Mouse (Mus musculus): ENCODE results near the gene Rpf2. TPM values are rescaled to one million over a fixed set of nuclear protein-coding genes. Genes with fewer than 3 reads are reported as not detected.

Gene Rpf2
- 10 to 100 TPM; 14.6 to 20.2 TPM for total RNA-seq (2021)

DNA sequence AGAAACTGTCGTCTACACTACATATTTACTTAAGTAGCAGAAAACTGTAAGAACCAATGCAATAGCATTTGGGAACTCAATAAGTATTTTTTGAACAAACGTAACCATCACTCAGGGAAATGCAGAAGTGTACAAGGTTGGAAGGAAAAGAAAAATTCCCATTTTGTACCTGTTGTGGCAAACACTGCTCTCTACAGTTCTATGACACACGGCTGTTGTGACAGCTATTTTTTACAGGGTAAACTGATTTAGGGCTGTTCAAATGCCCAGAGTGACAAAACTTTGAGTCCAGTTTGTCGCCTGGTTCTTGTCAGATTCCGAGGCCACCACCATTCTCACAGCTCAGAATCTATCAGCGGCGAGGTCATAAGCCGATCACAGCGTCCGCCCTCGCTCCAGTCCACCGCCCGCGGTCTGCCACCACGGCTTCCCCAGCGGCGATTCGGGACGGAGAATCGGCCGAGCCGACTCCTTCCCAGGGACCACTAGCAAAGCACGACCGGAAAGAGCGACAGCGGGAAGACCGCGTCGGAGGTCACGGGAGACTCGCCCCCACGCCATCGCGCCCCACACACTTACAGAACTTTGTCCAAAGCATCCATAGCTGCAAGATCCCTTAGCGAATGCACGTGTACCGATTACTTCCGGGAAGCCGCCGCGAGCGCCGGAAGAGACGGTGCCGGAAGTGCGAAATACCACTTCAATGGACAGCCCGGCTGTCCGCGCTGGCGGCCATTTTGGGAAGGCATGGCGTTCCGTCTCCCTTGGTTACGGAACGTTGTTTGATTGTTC, at the start of gene Rpf2:
Rpf2 (minus strand) TSS at position 663 of the 792 bp plus-strand sequence.
- peak; percentile 82 for DNase-seq

DNA sequence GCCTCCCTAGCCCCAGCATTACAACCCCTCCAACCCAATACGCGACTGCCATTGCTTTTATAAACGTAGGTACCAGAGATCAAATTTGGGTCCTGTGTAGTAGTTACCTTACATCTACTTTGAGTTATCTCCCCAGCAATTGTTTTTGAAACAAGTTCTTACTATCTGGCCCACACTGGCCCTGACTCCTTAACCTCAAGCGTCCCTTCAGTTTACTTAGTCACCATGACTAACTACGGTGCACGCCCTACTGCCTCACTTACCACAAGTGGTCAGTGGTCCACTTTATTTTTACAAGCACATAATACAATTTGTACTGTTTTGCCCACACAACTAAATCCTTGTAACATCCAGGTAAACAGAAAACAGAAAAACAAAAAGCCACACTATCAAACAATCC, 45.8 kb upstream of the Rpf2 start:
- DNase-seq, result no peak

DNA sequence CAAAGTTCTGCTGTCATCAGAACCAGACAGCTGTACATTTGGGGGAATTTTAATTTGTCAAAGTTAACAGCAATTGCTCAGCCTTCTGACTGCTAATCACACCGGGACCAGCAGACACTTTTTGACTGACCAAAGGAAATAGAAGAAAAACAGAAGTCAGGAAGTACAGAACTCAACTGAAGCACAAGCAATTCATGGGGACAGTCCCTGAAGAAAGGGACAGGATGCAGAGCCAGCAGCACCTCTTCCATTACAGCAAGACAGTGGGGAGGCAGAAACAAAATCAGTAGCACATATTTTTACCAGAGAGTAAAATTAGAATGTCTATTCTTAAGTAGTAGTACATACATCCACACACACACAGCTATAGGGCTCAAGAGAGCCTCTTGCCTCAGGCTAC, 39.9 kb upstream of the Rpf2 start:
- no peak for DNase-seq

DNA sequence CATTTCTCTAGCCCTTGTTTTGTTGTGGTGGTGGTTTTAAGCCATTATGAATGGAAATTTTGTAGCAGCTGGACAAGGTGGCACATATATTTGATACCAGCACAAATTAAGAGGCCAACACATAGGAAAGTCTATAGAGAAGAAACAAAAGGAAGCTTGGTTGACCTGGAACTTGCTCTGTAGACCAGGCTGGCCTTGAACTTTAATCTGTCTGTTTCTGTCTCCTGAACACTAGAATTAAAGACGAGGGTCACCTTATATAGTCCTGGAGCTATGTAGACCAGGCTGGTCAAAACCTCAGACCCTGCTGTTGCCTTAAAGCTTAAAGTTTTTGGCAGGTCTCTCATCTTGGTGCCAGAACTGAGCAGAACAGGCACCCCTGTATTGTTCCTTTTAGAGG, 38.7 kb upstream of the Rpf2 start:
- no peak for DNase-seq

DNA sequence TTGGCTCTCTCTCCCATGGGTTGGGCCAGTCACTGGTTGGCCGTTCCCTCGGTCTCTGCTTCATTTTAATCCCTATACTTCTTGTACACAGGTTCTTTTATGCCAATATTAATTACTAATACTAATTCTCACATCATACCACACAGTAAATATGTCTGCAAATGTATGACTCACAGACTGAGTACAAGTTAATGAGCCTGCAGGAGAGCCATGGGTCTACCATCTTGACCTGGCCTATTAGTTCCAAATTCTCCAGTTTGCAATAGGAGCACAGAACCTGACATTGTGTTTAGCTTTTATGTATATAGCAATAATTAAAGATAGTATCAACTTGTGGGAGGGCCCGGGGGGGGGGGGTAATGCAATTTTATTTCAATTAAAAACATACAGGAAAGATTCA, 38.2 kb upstream of the Rpf2 start:
- no peak for DNase-seq

DNA sequence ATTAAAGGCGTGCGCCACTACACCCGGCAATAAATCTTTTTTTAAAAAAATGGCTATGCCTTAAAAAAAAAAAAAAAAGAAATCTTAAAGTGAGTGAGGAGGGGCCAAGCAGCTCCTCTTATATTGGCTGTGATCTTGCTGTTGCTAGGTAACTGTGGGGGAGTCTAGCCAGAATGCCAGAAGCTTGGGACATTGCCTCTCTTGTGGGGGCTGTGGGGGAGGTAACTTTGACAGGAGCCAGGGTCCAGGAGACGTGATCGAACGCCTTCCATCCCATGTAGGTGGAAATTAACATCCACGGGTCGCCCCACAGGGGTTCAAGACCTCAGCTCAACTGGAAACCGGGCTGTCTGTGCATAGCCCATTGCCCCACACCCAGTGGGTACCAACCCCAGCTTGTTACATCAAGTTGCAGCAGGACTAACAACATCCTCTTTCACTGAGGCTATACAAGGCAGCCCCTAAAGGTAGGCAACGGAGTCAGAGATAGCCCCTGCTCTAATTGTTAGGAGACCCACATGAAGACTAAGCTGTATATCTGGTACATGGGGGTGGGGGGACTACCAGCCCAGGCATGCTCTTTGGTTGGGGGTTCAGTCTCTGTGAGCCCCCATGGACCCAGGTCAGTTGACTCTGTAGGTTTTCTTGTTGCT, 37.5 kb upstream of the Rpf2 start:
- no peak for DNase-seq

DNA sequence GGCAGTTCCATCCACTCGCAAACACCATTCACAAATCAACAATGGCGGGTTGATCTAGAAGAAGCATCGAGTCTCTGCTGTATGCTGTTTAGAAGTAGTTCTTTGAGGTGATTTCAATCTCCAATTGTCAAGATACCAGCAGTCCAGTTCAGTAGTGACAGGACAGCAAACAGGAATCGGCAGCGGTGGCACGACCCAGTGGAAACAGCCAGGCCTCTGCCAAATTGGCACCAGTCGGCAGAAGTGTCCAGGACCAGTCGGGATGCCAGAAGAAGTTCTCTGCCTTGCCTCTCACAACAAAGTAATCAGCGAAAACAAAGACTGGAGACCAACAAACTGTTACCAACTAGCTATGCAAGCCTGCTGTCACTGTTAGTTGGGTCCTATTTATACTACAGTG, 36.8 kb upstream of the Rpf2 start:
- DNase-seq, result no peak

DNA sequence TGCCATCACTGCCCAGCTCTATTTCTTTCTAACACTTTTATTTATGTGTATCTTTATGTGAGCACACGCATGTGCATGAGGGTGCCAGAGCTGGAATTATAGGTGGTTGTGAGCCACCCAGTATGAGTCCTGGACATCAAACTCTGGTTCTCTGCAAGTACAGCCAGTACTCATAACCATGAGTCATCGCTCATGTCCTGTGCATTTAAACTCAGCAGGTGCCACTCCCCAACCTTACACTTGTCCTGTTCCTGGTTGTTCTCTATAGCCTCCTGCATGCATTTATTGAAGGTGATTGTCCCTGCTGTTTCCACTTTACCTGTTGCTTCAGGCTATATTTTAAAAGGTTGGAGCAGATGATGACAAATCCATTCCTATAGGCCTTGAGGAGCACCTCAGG, 34.7 kb upstream of the Rpf2 start:
- no peak for DNase-seq

DNA sequence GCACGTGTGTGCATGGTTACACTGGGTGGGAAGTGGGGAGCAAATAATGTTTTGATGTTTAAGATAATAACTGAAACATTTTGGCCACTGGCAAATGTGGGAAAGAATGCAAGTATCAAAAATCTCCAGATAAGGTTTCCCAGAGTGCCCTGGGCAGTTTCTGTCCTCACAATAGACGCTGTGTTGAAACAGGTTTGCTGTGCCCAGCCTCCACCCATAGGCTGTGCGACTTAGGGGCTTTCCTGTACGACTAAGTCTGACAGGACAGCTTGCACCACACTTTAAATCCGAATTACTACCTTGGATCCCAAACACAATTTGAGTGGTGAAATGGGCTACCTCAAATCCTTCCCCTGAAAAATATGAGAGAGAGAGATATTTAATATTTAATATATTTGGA, 31.5 kb upstream of the Rpf2 start:
- no peak for DNase-seq

DNA sequence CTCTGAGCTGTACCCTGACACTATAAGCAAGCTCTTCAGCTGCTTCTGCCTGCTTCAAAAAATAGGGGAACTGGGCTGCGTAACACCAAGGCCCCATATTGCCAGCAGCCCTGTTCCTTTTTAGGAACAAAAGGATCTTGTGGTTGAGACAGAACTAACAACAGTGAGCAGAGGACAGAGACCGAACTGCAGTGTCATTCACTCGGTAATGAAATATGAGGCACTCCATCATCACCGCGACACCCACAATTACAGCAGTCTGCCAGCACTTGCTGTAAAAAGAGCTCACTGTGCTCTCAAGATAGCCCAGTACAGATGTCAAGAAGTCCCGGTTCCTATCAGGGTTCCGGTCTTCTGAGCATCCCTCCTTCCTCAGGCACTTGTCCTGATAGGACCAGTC, 29.2 kb upstream of the Rpf2 start:
- DNase-seq, result no peak

DNA sequence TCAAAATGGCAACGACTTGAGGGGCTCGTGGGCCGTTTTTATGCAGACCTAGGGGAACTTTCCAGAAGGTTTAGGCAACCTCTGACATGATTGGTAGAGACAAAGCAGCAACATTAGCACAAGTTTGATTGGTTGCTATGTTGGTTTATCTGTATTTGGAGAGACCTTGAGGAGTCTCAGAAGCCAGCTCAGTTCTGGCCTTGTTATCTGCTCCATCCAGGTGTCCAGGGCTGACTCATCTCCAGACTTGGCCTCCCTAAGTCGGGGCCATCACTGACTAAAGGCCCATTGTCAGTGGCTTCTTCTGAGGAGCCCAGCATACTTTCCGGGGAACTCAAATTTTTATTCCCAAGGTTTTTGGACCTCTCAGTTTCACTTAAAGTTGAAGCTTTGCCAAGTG, 27.1 kb upstream of the Rpf2 start:
- no peak for DNase-seq

DNA sequence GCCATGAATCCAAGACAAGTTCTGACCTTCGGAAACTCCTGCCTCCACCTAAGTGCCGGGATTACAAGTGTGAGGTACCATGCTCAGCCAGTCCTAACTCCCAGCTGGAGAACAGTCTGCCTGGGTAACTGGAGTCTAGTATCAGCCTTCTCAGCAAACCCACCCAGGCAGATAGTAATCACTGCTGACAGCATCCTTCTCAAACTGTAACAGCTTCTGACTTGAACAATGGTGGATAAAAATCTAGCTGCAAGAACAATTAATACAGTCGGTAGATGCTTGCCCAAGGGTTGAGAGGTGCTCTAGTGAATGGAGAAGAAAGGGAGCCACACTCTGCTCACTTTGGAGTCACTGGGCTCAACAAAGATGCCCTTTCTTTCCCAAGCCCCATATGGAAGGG, 24.4 kb upstream of the Rpf2 start:
- DNase-seq, result no peak

DNA sequence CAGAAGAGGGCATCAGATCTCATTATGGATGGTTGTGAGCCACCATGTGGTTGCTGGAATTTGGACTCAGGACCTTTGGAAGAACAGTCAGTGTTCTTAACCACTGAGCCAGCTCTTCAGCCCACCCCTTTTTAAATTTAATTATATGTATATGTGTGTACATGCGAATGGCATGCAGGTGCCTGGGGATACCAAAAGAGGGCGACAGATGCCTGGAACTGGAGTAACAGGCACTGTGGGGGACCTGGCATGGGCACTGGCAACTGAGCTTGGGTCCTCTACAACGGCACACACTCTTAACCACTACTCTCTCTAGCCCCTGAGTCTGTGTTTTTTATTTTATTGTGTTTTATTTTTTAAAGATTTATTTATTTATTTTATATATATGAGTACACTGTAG, 18.1 kb upstream of the Rpf2 start:
- DNase-seq, result no peak

DNA sequence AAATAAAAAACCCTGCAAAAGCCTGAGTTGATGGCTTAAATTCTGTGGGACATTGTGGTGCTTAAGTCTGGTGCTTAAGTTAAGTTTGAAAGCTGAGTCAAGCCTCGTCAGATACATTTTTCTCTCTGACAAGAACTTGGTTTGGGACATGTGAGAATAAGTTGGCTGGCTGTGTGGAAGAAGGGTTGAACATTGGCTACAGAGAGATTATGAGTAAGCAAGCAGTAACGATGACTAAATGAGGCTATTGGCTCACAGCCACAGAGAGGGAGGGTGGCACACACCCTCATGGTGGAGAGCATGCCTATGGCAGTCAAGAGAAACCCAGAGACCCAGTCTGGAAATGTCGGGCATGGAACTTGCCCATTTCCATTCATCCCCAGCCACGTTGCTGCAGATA, 16.9 kb upstream of the Rpf2 start:
- DNase-seq, result peak; percentile 15

DNA sequence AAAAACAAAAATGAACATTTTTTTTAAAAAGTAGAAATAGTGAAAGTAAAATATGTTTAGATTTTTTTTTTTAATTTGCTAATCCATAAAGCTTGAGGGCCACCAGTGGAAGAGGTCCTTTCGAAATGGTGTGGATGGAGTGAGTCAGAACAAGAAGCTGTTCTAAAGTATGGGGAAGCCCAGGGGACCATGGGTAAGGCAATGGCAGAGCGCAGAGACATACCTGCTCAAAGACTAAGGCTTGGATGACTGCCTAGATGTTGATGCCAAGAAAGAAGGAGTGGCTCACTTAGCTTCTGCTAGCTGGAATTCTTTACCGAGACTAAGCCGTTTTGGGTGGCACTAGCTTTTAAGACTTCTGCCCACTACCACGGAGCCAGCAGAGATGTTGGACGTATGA, 15.4 kb upstream of the Rpf2 start:
- no peak for DNase-seq

DNA sequence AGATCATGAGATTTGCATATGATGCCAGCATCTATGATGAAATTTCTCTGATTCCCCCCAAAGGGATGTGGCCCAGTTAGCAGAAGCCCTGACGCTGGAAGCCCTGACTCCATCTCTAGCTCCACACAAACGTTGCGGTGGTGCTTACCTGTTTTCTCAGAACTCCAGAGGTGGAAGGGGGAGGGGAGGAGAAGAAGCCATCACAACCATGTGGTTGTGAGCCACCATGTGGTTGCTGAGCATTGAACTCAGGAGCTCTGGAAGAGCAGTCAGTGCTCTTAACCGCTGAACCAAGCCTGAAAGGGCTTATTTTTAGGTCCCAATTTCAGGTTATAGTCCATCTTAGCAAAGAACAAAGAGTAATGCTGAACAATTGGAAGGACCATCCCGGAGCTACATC, 13.5 kb upstream of the Rpf2 start:
- no peak for DNase-seq

DNA sequence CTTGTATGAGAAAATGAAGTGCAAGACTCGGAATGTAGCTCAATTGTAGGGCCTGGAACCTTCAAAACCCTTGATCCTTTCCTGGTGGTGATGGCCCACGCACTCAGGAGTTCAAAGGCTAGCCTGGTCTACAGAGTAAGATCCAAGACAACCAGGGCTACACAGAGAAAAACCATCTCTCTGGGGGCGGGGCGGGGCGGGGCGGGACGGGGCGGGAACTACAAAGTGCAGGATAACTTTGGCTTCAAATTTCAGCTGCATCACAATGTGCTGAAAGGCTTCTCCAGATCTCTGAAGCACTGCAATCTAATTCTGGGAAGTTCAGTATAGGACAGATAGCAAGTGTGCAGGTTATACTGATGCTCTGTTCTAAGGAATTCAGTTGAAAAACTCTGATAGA, 12.7 kb upstream of the Rpf2 start:
- DNase-seq, result no peak

DNA sequence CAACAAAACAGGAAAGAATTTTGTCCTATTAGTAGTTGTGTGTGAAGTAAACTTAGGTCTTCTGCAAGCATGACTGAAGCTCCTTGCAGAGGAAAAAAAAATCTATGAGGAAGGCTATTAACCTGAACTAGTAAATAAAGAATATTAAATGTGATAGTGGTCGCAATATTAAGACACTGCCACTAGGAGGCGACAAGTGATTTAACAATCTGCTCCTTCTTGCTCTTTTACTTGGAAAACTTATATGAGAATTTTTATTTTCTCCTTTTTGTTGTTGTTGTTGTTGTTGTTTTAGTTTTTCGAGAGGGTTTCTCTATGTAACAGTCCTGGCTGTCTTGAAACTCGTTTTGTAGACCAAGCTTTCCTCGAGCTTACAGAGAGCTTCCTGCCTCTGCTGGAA, 12.1 kb upstream of the Rpf2 start:
- DNase-seq, result peak; percentile 55

DNA sequence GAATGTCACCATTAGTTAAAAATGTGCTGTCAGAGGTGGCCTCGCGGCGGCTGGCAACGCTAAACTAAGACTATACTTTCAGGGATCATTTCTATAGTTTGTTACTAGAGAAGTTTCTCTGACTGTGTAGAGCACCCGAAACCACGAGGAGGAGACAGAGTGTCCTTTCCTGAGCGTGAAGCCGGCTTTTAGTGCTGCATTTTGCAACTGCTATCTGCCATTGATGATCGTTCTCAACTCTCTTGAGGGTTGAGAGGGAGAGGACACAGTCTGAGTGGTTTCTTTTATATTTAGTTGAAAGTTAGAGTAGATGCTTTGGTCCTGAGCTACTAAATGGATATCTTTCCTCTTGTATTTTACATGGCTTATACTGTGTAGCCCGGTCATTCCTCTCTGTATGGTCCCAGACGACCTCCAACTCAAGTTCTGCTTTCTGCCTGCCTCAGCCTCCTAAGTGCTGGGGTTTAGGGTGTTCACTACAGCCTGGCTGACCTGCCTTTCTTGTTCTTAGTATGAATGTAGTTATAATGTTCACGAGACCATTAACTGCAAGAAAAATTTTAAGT, 11.6 kb upstream of the Rpf2 start:
- peak; percentile 76 for DNase-seq

DNA sequence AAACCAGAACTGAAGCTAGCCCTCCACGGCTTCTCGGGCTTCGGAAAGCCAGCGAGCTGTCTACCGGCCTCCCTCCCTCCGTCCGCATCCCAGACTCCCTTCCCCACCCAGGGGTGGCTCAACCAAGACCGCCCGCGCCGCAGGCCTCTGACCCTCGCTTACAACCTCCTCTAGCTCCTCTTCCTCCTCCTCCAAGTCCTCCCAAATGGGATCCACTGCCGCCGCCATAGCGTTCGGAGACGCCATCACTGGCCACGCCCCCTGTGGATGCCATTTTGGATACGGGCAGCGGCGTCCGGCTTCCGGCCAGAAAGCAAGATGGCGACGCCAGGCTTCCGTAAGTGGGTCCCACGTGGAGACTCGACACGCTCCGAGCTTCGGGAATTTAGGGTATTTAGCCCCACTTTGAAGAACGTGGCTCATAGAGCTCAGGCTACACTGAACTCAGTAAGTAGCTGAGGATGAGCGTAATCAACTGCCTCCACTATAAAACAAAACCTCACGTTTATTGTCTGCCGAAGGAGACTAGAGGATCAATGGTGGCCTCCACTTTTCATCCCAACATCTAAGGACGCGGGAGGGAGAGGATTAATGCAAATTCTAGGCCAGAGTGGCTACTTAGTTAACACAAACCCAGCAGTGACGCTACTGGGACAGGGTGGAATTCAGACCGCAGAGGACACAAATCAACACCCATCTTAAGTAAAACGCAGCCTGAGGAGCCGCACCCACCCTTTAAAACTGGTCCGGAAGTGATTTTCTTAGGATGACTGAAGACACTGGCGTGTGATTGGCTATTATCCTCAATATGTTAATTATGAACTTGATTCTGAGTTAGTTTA, 10.8 kb upstream of the Rpf2 start, which contains the start of gene Gtf3c6:
Gtf3c6 (minus strand) TSS at position 695 of the 842 bp plus-strand sequence.
- DNase-seq, result peak; percentile 97

DNA sequence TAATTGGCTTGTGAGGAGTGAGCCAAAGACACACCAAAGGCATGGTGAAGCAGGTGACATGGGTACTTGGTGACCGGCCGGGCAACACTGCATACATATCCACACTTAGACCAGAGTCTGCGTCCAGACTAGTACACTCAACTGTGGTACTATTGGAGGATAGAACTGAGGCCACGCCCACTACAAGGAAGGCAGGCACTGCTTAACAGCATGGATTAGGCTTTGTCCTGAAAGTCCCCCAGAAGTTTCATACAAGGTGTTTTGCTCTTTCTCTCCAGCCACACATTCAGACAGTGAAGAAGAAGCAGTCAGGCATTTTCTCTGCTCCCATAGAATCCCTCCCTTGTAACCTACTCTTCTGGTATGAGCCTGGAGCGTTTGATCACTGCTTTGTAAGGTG, 9.9 kb upstream of the Rpf2 start:
- DNase-seq, result peak; percentile 67

DNA sequence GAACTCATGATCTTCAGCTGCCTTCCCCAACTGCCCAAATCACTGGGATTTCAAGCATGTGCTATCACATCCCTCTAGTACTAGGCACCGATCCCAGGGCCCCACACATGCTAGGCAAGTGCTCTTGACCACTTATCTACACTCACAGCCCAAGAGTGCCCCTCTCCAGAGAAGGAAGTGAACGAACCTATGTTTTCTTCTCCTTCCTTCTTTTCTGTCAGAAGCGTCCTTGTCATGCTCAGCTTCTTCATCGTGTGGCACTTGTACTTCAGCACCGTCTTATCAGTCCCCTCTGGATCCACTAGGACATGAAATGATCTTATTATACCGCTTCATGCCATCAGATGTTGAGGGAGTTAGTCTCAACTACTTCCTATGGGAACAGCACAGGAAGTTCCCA, 4.1 kb upstream of the Rpf2 start:
- no peak for DNase-seq

DNA sequence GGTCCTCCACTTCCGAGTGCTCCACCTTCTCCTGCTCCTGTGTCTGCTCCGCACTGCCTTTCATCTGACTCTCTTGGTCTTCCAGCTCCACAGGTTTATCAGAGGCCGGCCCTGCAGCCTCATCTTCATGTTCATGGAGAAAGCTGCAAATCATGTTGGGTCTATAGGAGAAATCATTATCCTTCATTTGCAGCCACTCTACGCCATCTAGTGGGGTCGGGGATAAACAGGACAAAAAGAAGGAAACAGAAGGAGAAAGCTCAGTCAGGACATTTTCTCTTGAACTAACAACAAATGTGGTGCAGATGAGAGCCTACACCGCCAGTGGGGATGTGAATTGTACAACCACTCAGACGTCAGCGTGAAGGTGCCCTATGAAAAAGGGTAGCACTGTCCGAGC, 2.8 kb upstream of the Rpf2 start:
- no peak for DNase-seq

Measured in heart, postnatal 4 days (tissue).